Mouse (Mus musculus) liver, postnatal 0 days (tissue): Measurements from ENCODE around the gene Atoh8.

Experiments used
- CTCF ChIP-seq: sonication (generic); IDR thresholded peaks from 2 replicates; pipeline ENCODE4 v1.5.1; 2016; ENCODE audit warnings: antibody characterized with exemption, low read depth
- EP300 ChIP-seq: IDR thresholded peaks from 2 replicates; pipeline ENCODE4 v1.6.1; 2016; ENCODE audit warnings: antibody characterized with exemption, low read depth, mild to moderate bottlenecking

GRCm38 (mm10) chr6:72270952-72271519 lies 35.7 kb upstream of the Atoh8 start:
- no peak for TF ChIP-seq EP300
- TF ChIP-seq CTCF, result no peak
